Mouse (Mus musculus) kidney, embryonic 15.5 days (tissue): Measurements from ENCODE around the gene Ugt1a9. TPM values are rescaled to one million over a fixed set of nuclear protein-coding genes. Genes with fewer than 3 reads are reported as not detected.

Experiments
- polyA plus RNA-seq: library from polyadenylated mRNA; unstranded; fragments of >200 nt; fragmentation: Nextera tagmentation; extraction: Ambion mirVana; gene quantifications from 2 replicates; pipeline ENCODE4 v1.2.1, GENCODE M21; 2015

The Ugt1a9 gene
- polyA plus RNA-seq, 1 experiment from 2014 or later, result 4.7 TPM

Other genes with a start within 250 kb of the Ugt1a9 start
- 30.0 and 33.6 TPM in 2 replicates for gene Dgkd, start 217.5 kb upstream of the Ugt1a9 start, polyA plus RNA-seq
- gene Usp40, start 62.2 kb upstream of the Ugt1a9 start, polyA plus RNA-seq, result 38.7 and 42.6 TPM in 2 replicates
- gene Ugt1a10, start 15.4 kb upstream of the Ugt1a9 start, polyA plus RNA-seq, result 17.5 TPM in 2 replicates
- gene Ugt1a8, start 17.0 kb downstream of the Ugt1a9 start, polyA plus RNA-seq, result not detected in 2 replicates
- gene Ugt1a7c, start 24.3 kb downstream of the Ugt1a9 start, polyA plus RNA-seq, result 8.9 and 11.4 TPM in 2 replicates
- 0.16 and 0.22 TPM in 2 replicates for gene Ugt1a6b, start 32.5 kb downstream of the Ugt1a9 start, polyA plus RNA-seq
- 3.1 and 3.9 TPM in 2 replicates for gene Ugt1a6a, start 64.0 kb downstream of the Ugt1a9 start, polyA plus RNA-seq
- not detected in 2 replicates for gene Ugt1a5, start 95.2 kb downstream of the Ugt1a9 start, polyA plus RNA-seq
- gene Ugt1a2, start 129.8 kb downstream of the Ugt1a9 start, polyA plus RNA-seq, result 27.5 and 28.9 TPM in 2 replicates
- gene Dnajb3, start 135.0 kb downstream of the Ugt1a9 start, polyA plus RNA-seq, result 10.7 TPM in 2 replicates
- gene Ugt1a1, start 141.2 kb downstream of the Ugt1a9 start, polyA plus RNA-seq, result 1.2 and 1.8 TPM in 2 replicates
- 1.3 and 1.8 TPM in 2 replicates for gene Mroh2a, start 156.2 kb downstream of the Ugt1a9 start, polyA plus RNA-seq
- 162 and 175 TPM in 2 replicates for gene Hjurp, start 206.8 kb downstream of the Ugt1a9 start, polyA plus RNA-seq
- gene Trpm8, start 206.9 kb downstream of the Ugt1a9 start, polyA plus RNA-seq, result not detected in 2 replicates